Mouse (Mus musculus) gastrocnemius, postnatal 14 days (tissue): ENCODE data around the gene Adpgk. TPM values are rescaled to one million over a fixed set of nuclear protein-coding genes. Genes with fewer than 3 reads are reported as not detected.

ENCODE experiments used
- DNase-seq: peaks from one replicate; pipeline ENCODE4 v3.0.0; 2021; ENCODE audit warnings: mixed read lengths
- intact Hi-C: fragments of 180-260 bp; cut with DNase I; formaldehyde crosslinking; loops from one replicate; pipeline ENCODE4 v1.15.1; 2025; ENCODE audit warnings: low total_unique reads
- long read RNA-seq, 2 experiments: library from polyadenylated mRNA; stranded (forward); transcript quantifications; one replicate each; pipeline ENCODE4 v2.0.0; 2021
- total RNA-seq, 2 experiments: library from RNA; stranded (reverse); gene quantifications; 2 replicates each; pipeline ENCODE4 v1.2.3; 2021

Adpgk gene
- total RNA-seq: 10 to 100 TPM; 11.4 to 12.8 TPM
- long read RNA-seq, experiment 1, transcript Adpgk-205 (7 exons, 2,484 nt): major isoform, 6 of 11 reads
- long read RNA-seq, experiment 1, transcript Adpgk-201 (7 exons, 2,464 nt): minor isoform, 5 of 11 reads
- long read RNA-seq, experiment 1, partial matches to known transcripts: 0 of 11 reads
- long read RNA-seq, experiment 1, other reads (novel, unspliced or antisense): 0 of 11 reads
- long read RNA-seq, experiment 2, partial matches to known transcripts: 1 of 7 reads
- long read RNA-seq, experiment 2, other reads (novel, unspliced or antisense): 0 of 7 reads

DNA sequence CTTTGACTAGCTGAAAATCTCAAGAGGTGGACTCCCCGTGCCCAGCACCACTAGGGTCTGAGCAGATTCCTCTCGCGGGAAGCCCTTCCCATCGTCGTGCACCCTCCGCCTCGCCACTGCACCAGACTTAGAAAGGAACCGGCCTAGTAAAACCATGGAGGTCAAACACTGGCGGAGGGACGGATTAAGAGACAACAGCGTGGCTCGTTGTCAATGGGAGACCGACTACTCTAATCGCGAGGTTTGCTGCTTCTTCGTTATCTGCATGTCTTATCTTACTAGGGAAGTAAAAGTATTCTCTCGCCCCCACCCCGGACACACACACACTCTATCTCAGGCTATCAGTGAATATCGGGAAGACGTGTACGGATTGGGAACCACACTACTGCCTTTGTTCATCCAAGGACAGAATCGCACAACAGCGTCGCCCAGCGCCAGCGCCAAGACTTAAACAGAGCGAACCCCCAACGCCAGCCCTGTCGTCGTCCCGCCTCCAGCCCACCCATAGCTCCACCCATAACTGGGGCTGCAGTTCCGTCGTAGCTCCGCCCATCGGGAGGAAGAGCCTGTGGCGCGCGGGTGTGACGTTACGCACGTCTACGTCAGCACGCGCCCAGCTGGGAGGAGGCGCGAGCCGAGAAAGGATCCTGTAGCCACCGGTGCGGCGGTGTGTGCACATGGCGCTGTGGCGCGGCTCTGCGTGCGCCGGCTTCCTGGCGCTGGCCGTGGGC is at the start of gene Adpgk:
Adpgk (plus strand) TSS at position 602 of the 731 bp plus-strand sequence.
- intact Hi-C loops: no loop called here
- peak; percentile 98 for DNase-seq

DNA sequence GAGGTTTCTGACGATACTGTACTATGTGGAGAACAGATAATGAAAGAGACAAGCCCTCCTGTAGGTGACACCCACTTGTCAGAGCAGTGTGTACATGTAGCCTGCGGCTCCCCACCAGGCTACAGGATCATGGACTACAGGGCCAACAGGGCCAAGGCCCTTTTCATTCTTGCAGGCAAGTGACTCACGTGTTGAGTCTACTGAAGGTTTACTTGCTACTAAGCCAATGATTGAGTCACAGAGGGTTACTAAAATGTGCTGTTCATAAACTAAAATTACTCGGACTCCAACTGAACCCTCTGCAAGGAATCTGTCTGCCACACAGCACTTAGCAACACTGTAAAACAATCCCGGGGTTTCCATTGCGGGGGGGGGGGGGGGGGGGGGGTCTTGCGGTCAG is 46.2 kb upstream of the Adpgk start:
- no peak for DNase-seq
- intact Hi-C loops: no loop called here

DNA sequence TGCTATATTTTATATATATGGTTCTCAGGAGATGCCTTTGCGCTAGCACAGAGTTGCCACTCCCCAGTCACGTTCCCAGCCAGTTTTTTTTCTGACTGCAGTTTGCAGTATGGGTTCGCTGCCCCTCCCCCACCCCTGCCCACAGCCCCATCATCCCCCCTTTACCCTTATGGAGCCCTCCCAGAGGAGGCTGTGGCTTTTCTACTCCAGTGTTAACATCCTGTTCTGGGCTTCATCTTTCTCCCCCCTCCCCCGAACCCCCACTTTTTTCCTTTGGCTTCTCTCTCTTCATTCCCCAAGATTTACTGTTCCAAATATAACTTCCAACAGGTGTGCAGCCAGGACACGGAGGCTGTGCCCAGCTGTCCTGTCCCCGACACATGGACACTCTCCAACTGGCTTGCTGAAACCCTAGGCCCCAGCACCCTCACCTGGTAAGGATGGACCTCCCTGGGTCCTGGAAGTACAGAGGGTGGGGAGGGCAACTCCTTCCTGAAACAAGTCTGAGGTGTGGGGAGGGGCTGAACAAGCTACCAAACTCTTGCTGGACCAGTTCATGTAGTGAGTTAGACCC is 44.8 kb upstream of the Adpgk start:
- intact Hi-C loops: no loop called here
- DNase-seq: peak; percentile 65

DNA sequence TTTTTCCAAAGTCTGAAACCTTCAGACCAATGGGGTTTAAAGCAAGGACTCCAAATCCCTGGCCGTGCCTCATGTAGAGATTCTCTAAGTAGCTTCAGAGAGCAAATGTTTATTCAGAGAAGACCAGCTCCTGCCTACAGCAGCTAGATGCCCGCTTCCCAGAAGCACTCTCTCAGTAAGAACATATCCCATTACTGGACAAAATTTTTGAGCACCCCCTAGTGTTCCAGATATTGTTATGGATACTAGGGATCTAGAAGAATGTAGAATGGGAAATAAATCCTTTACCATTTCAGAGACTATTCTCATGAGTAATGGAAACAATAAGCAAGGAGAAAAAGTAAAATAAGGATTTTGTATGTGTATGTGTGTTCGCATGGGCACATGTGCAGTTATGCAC is 42.0 kb upstream of the Adpgk start:
- intact Hi-C loops: no loop called here
- no peak for DNase-seq

DNA sequence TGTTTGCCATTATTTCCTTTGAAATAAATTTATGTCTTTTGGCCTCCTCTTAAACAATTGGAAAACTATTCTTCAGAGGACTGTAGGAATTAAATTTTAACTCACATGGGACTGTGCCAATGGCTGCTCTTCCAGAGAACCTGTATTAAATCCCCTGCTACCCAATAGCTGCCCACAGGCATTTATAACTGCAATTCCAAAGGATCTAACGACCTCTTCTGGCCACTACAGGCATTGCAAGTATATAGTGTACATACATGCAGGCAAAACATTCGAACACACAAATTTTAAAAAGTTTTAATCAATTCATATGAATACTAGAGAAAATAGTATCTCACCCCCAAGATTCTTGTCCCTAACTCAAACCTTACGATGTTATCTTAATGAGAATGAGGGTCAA is 41.1 kb upstream of the Adpgk start:
- intact Hi-C loops: no loop called here
- DNase-seq: no peak

DNA sequence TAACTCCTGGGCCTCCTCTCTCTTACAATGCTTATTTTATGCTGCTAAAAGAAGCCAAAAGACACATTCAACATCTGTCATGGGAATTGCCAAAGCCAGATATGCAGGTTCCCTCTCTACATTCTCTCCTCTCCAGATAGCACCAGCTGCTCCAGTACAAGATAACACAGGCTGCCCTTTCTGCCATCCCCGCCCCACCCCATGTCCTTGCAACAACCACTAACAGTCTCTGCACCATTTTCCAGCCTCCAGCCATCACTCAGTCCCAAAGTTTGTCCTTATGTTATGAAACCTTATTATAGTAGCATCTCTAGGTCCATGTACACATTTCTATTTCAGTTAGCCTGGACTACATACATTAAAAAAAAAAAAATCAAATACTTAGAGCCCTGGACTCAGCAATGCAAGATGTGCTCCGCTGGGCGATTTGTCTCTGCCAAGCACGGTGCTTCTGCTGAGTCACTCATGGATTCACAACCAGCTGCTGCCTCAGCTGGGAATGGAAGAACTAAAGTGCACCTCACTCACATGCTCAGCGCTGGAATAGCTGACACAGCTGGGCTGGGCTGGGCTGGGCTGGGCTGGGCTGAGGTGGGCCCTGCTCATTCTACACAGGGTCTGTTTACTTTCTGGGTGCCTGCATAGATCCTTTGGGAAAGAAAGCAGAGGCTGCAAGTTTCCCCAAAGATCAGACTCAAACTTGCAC is 36.5 kb upstream of the Adpgk start:
- intact Hi-C loops: no loop called here
- peak; percentile 37 for DNase-seq

DNA sequence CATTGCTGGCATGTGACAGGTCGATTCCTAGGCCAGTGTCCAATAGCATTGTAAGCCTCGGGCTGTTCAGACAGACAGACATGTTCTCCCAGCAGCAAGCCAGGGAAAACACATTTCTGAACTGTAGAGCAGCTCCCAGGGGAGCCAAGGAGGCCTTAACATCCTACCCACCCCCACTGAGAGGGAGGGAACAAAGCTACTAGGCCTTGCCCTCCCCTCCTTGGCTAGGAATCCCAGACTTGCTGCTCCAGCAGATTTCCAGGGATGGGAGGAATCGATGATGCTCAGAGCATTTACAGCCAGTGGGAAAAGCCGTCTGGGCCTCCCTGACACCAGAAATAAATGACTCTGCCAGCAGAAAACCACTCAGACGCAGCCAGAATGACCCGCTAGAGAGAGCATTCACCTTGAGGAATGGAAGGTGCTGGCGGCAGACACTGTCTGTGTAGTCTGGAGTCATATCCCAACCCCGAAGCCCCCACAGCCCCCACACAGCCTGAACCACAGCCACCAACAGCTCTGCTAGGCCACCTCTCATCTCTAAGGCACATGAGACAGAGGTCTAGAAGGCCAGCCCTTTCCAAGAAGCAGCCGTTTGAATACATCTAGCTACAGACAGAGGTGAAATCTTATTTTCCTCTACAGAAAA is 31.4 kb upstream of the Adpgk start:
- DNase-seq: peak; percentile 20
- intact Hi-C loops: no loop called here

DNA sequence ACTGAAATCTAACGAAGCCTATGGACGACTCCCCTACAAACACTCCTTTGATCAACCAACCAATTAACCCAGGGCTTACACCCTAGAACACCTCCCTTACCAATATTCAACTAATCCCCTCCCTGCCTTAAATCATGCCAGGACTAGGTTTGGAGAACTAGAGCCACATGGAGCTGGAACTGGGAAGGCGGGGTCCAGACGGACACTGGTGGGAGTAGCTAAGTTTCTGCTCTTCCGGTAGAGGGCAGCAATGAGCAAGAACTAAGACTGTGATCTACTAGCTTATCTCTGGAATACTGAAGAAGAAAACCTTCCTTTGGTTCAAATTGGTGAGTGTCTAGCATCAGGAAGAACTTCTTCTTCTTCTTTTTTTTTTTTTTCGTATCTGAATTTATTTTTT is 25.0 kb upstream of the Adpgk start:
- intact Hi-C loops: no loop called here
- no peak for DNase-seq

DNA sequence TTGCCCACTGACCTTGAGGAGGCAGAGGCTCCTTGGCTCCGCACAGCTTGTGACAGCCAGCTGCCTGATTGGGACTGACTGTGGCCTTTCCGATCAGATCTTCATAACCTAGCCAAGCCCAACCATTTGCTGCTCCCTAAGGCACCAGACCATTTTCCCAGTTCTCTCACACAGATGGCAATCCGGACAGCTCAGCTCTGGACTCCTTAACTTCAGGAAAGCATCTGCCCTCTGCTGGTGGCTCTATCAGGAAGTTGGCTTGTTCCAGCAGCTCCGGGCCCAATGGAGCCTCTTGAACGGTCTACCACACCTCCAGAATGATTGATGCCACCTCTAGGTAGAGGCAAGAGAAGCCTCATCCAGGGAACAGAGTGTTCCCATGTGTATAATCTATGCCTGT is 21.6 kb upstream of the Adpgk start:
- peak; percentile 77 for DNase-seq
- intact Hi-C loops: no loop called here

DNA sequence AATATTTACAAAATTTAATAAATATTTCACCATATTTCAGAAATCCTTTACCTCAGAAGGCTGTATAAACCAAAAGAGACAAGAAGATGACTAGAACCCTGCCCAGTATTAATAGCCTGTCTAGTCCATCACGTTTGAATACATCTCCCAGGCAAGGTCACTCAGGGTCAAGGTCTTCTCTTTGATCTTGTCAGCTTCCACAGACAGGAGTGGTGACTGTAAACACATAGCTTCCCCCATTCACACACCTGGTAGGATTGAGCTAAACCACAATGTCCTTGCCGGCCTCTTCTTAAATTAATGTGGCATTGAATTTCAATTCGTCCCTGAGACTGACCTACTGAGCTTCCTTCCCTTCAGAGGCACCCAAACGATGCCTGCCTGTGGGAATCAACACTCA is 20.3 kb upstream of the Adpgk start:
- intact Hi-C loops: no loop called here

DNA sequence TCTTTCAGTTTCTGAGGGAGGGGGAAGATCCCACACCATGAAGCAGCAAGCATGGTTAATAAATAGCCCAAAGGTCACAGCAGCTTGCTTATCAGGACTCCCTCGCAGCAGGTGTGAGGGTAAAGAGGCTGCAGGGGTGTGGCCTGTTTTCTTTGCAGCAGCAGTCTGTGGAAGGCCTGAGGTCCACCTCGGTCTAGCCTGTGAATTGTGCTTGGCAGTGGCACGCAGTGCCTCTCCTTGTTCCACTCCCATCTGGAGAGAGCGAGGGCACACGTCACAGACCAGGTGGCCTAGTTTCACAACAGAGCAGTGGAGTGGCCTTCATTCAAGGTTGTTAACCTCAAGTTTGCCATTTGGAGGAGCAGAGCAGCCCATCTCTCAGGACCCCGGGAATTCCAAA is 19.6 kb upstream of the Adpgk start:
- intact Hi-C loops: no loop called here
- DNase-seq: no peak

More for the DNA sequence above, 20.3 kb upstream of the Adpgk start:
- DNase-seq: no peak

DNA sequence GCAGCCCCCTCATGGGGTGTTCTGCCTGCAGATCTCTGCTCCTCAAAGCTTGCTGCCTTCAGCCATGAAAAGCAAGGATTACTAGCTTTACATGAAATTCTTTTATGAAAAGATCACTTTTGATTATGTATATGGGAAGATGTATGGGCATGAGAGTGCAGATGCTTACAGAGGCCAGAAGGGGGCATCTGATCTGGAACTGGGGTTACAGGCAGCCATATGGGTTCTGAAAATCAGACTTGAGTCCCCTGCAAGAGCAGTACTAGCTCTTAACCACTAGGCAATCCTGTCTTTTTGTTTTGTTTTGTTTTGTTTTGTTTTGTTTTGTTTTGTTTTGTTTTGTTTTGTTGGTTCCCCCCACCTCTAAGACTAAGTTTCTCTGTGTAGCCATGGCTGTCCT is 18.2 kb upstream of the Adpgk start:
- no peak for DNase-seq
- intact Hi-C loops: no loop called here

DNA sequence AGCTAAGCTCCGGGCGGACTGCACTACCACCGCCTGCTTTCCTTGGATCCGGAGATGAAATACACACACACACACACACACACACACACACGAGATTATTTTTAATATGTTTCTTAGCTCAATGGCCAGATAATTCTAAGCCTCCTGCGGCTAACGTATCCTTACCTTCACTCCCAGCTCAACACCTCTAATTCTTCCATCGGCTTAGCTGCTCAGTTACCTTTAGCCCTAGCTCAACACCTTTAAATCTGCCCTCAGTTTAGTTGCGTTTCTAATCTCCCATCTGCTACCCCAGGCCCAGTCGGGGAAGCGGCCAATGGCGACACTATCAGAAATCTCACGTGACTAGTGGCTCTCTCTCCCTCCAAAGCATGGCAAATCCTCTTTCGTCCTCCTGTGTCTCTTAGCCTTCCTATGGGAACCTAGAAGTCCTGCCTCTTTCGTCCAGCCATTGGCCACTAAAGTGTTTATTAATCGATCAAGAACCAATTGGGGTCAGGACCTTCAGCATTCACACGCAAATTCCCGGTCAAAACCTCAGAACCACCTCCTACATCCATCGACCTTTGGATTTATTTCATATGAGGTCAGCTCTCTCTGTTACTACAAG is 16.4 kb upstream of the Adpgk start:
- no peak for DNase-seq
- intact Hi-C loops: no loop called here

DNA sequence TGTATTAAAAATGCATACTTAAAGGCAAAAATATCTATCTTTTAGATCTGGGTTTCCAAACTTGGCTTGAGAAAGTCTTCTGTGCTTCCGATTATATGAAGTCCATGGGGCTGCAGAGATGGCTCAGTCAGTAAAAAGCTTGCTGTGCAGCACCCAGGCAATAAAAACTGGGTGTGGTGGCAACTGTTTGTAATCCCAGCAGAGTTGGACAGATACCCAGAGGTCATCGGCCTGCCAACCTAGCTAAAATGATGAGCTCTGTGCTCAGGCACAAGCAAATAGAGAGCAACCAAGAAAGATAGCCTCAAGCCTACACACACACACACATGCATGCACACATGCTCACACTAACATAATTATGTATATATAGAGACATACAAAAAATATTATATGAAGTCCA is 13.2 kb upstream of the Adpgk start:
- DNase-seq: peak; percentile 51
- intact Hi-C loops: no loop called here

DNA sequence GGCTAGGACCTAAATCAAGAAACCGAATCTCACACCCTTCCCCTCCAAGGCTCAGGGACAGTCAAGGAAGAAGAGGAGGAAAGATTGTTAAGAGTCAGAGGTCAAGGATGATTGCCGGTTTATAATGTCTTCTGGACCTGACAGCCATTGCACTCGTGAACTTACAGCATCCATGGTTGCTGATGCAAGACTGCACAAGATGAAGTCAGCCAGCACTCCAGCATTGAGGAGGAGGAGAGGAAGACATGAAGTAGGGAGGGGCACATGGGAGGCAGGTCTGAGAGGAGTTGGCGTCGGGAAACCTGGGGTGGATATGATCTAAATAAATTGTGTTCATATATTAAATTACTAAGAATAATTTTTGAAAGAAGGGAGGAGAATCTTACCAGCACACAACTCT is 12.7 kb upstream of the Adpgk start:
- intact Hi-C loops: no loop called here

DNA sequence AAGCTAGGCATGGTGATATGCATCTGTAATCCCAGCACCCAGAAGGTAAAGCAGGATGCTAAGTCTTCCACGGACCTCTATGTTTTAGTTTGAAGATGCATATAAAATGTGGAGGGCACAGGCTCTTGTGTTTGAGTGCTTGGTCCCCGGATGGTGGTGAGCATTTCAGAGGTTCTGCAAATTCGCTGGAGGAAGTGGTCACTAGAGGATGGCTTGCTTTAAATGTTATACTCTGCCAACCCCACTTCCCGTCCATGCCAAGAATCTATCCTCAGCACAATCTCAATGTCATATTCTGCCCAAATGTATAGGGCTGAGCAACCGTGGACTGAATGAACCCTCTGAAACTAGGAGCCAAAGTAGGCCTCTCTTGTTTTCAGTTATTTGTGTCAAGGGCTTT is 10.5 kb upstream of the Adpgk start:
- no peak for DNase-seq
- intact Hi-C loops: loop anchor here (5.0 kb wide), 1 partner anchor 264 kb away; no protein-coding TSS in a partner anchor

More for the DNA sequence above, 12.7 kb upstream of the Adpgk start:
- DNase-seq: no peak

DNA sequence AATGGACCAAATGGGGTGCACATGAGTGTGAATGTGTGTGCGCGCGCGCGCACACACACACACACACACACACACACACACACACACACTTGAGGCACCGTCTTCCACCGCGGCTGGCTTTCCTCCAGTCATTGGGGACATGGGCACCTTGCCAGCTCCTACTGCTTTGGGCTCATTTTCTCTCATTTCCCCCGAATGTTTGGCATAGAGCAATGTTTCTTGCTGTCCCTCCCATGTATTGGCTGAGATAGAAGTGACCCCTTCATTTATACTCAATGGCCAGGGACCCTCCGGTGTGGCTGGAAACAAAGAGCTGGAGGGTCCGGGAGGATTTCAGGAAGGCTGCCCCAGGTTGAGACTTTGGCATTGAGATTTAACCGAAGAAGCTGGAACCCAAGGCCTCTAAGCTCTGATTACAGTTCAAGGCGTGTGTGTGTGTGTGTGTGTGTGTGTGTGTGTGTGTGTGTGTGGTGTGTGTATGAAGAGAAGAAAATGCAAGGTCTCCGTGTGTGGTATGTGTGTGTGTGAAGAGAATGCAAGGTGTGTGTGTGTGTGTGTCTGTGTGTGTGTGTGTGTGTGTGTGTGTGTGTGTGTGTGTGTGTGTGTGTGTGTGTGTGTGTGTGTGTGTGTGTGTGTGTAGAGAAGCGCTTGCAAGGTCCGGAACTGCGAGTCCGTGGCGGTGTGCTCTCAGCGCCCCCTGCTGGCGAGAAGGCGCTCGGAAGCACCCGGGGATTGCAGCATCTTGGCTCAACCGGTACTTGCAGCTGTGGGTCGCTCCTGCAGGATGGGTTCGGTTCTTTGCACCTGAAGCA is 9.3 kb upstream of the Adpgk start:
- intact Hi-C loops: loop anchor here (5.0 kb wide), 1 partner anchor 265 kb away; no protein-coding TSS in a partner anchor
- DNase-seq: peak; percentile 81

DNA sequence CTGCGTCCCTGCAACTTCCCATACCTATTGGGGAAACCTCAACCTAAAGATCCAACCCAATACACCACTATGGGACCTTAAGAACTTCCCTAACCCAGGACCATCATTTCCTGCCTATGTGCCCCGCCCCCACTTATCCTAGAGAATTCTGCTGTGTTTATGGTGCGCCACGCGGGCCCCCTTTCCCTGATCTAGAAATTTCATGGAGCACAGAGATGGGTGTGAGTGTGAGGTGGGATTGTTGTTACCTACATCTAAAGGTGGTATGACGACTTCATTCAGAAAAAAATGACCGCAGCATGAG is 8.7 kb upstream of the Adpgk start:
- intact Hi-C loops: loop anchor here (5.0 kb wide), 1 partner anchor 265 kb away; no protein-coding TSS in a partner anchor
- no peak for DNase-seq

DNA sequence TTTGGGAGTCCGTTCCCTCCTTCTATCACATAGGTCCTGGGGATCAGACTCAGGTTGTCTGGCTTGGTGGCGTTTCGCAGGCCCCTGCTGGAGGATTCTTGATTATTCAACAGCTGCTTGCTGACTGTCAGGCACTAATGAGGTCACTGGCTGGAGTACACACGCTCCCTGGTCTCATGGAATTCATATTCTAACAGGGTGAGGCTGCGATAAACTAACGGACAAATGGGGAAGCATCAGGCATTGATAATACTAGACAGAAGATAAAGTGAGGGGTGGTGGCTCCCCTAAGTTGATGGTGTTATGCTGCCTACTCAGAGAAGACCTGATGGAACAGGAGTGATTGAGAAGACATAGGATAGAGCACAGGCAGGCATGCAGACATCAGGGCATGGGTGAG is 5.7 kb upstream of the Adpgk start:
- DNase-seq: no peak
- intact Hi-C loops: no loop called here
